Mouse (Mus musculus): Measurements from ENCODE around the gene Cpsf4l. TPM values are rescaled to one million over a fixed set of nuclear protein-coding genes. Genes with fewer than 3 reads are reported as not detected.
"Not testable (repeated sequence)": the region's sequence is repeated elsewhere in the genome, so short reads cannot be mapped to it uniquely, and the experiment has no call there.

Cpsf4l gene
- polyA plus RNA-seq, 1 experiment from 2014 or later: 0.30 TPM

GRCm38 (mm10) chr11:113660213-113660612 is 49.6 kb downstream of the Cpsf4l start:
- not testable (repeated sequence) for H3K4me2 ChIP-seq; H3K4me3 ChIP-seq (ENCODE audit: low read depth, low read length); H3K27ac ChIP-seq (ENCODE audit: low read depth, low read length); ATAC-seq (replicated peaks; ENCODE audit: insufficient number of reproducible peaks, low FRiP score, low TSS enrichment); H3K9me3 ChIP-seq (replicated peaks; ENCODE audit: control insufficient read depth, low read length); H3K27me3 ChIP-seq (ENCODE audit: control insufficient read depth, insufficient read depth, low read length); H3K4me1 ChIP-seq (ENCODE audit: control insufficient read depth, insufficient read depth, low read length); H3K9ac ChIP-seq (ENCODE audit: low read depth, low read length)
- peaks cover 45% of the 10 kb centered on the region for H3K36me3 ChIP-seq (ENCODE audit: control insufficient read depth, insufficient read depth, low read length)
- 95% methylated on average over 3 of the region's 3 CpGs for WGBS (ENCODE audit: insufficient replicate concordance)

- H3K9ac ChIP-seq (ENCODE audit: low read depth, low read length): no peak overlapping the region
- H3K36me3 ChIP-seq (ENCODE audit: control insufficient read depth, insufficient read depth, low read length): peaks cover 53% of the 10 kb centered on the region
- H3K27ac ChIP-seq (ENCODE audit: low read depth, low read length): no peak overlapping the region
- H3K4me1 ChIP-seq (ENCODE audit: control insufficient read depth, insufficient read depth, low read length): no peaks in the 10 kb centered on the region
- H3K9me3 ChIP-seq (replicated peaks; ENCODE audit: control insufficient read depth, low read length): no peaks in the 10 kb centered on the region
- H3K4me2 ChIP-seq: no peak overlapping the region
- H3K27me3 ChIP-seq (ENCODE audit: control insufficient read depth, insufficient read depth, low read length): no peaks in the 10 kb centered on the region
- no peak for ATAC-seq (replicated peaks; ENCODE audit: insufficient number of reproducible peaks, low FRiP score, low TSS enrichment)
- no peak overlapping the region for H3K4me3 ChIP-seq (ENCODE audit: low read depth, low read length)
- WGBS (ENCODE audit: insufficient replicate concordance): 90% methylated on average over 4 of the region's 4 CpGs
These were observed 51.1 kb downstream of the Cpsf4l start for GRCm38 (mm10) chr11:113658763-113659162.

- Histone ChIP-seq H3K9ac (ENCODE audit: low read depth, low read length) (no peak overlapping the region), H3K4me3 (ENCODE audit: low read depth, low read length) (no peak overlapping the region), H3K27me3 (ENCODE audit: control insufficient read depth, insufficient read depth, low read length) (no peaks in the 10 kb centered on the region), H3K36me3 (ENCODE audit: control insufficient read depth, insufficient read depth, low read length) (peaks cover 56% of the 10 kb centered on the region), H3K9me3 (replicated peaks; ENCODE audit: control insufficient read depth, low read length) (no peaks in the 10 kb centered on the region), H3K27ac (ENCODE audit: low read depth, low read length) (no peak overlapping the region), H3K4me2 (no peak overlapping the region), H3K4me1 (ENCODE audit: control insufficient read depth, insufficient read depth, low read length) (no peaks in the 10 kb centered on the region)
- ATAC-seq (replicated peaks; ENCODE audit: insufficient number of reproducible peaks, low FRiP score, low TSS enrichment): no peak
- WGBS (ENCODE audit: insufficient replicate concordance): 84% methylated on average over 8 of the region's 8 CpGs
These were observed 51.5 kb downstream of the Cpsf4l start for GRCm38 (mm10) chr11:113658319-113658718.

- Histone ChIP-seq H3K4me2 (no peak overlapping the region), H3K9me3 (replicated peaks; ENCODE audit: control insufficient read depth, low read length) (no peaks in the 10 kb centered on the region), H3K36me3 (ENCODE audit: control insufficient read depth, insufficient read depth, low read length) (peaks cover 64% of the 10 kb centered on the region), H3K27ac (ENCODE audit: low read depth, low read length) (no peak overlapping the region), H3K9ac (ENCODE audit: low read depth, low read length) (no peak overlapping the region), H3K4me3 (ENCODE audit: low read depth, low read length) (no peak overlapping the region), H3K4me1 (ENCODE audit: control insufficient read depth, insufficient read depth, low read length) (no peaks in the 10 kb centered on the region), H3K27me3 (ENCODE audit: control insufficient read depth, insufficient read depth, low read length) (no peaks in the 10 kb centered on the region)
- WGBS (ENCODE audit: insufficient replicate concordance): 76% methylated on average over 4 of the region's 4 CpGs
- ATAC-seq (replicated peaks; ENCODE audit: insufficient number of reproducible peaks, low FRiP score, low TSS enrichment): no peak
These were observed 52.6 kb downstream of the Cpsf4l start for GRCm38 (mm10) chr11:113657221-113657620.

GRCm38 (mm10) chr11:113656511-113656932 is 53.3 kb downstream of the Cpsf4l start:
- no peak overlapping the region for H3K27ac ChIP-seq (ENCODE audit: low read depth, low read length)
- H3K9me3 ChIP-seq (replicated peaks; ENCODE audit: control insufficient read depth, low read length): no peaks in the 10 kb centered on the region
- peaks cover 62% of the 10 kb centered on the region for H3K36me3 ChIP-seq (ENCODE audit: control insufficient read depth, insufficient read depth, low read length)
- ATAC-seq (replicated peaks; ENCODE audit: insufficient number of reproducible peaks, low FRiP score, low TSS enrichment): no peak
- H3K4me1 ChIP-seq (ENCODE audit: control insufficient read depth, insufficient read depth, low read length): no peaks in the 10 kb centered on the region; the same call in 1 of the 2 replicates
- no peaks in the 10 kb centered on the region for H3K27me3 ChIP-seq (ENCODE audit: control insufficient read depth, insufficient read depth, low read length)
- no peak overlapping the region for H3K4me3 ChIP-seq (ENCODE audit: low read depth, low read length)
- H3K9ac ChIP-seq (ENCODE audit: low read depth, low read length): no peak overlapping the region
- H3K4me2 ChIP-seq: no peak overlapping the region
- 89% methylated on average over 8 of the region's 8 CpGs for WGBS (ENCODE audit: insufficient replicate concordance)

GRCm38 (mm10) chr11:113654561-113655270 is 55.1 kb downstream of the Cpsf4l start:
- H3K4me1 ChIP-seq (ENCODE audit: control insufficient read depth, insufficient read depth, low read length): peaks cover 4% of the 10 kb centered on the region; the same call in 1 of the 2 replicates
- no peak for ATAC-seq (replicated peaks; ENCODE audit: insufficient number of reproducible peaks, low FRiP score, low TSS enrichment)
- no peak overlapping the region for H3K4me3 ChIP-seq (ENCODE audit: low read depth, low read length)
- H3K9me3 ChIP-seq (replicated peaks; ENCODE audit: control insufficient read depth, low read length): no peaks in the 10 kb centered on the region
- H3K4me2 ChIP-seq: no peak overlapping the region
- H3K27me3 ChIP-seq (ENCODE audit: control insufficient read depth, insufficient read depth, low read length): no peaks in the 10 kb centered on the region
- H3K27ac ChIP-seq (ENCODE audit: low read depth, low read length): no peak overlapping the region
- WGBS (ENCODE audit: insufficient replicate concordance): 76% methylated on average over 18 of the region's 18 CpGs
- H3K36me3 ChIP-seq (ENCODE audit: control insufficient read depth, insufficient read depth, low read length): peaks cover 48% of the 10 kb centered on the region
- no peak overlapping the region for H3K9ac ChIP-seq (ENCODE audit: low read depth, low read length)

- Histone ChIP-seq H3K9me3 (replicated peaks; ENCODE audit: control insufficient read depth, low read length) (no peaks in the 10 kb centered on the region), H3K27me3 (ENCODE audit: control insufficient read depth, insufficient read depth, low read length) (no peaks in the 10 kb centered on the region), H3K4me1 (ENCODE audit: control insufficient read depth, insufficient read depth, low read length) (peaks cover 4% of the 10 kb centered on the region), H3K4me2 (no peak overlapping the region), H3K4me3 (ENCODE audit: low read depth, low read length) (no peak overlapping the region), H3K27ac (ENCODE audit: low read depth, low read length) (no peak overlapping the region), H3K9ac (ENCODE audit: low read depth, low read length) (no peak overlapping the region), H3K36me3 (ENCODE audit: control insufficient read depth, insufficient read depth, low read length) (peaks cover 48% of the 10 kb centered on the region)
- no peak for ATAC-seq (replicated peaks; ENCODE audit: insufficient number of reproducible peaks, low FRiP score, low TSS enrichment)
- WGBS (ENCODE audit: insufficient replicate concordance): 94% methylated on average over 15 of the region's 15 CpGs
These were observed 55.7 kb downstream of the Cpsf4l start for GRCm38 (mm10) chr11:113654105-113654504.

- no peak overlapping the region for H3K9ac ChIP-seq (ENCODE audit: low read depth, low read length)
- 90% methylated on average over 6 of the region's 6 CpGs for WGBS (ENCODE audit: insufficient replicate concordance)
- no peaks in the 10 kb centered on the region for H3K27me3 ChIP-seq (ENCODE audit: control insufficient read depth, insufficient read depth, low read length)
- no peak for ATAC-seq (replicated peaks; ENCODE audit: insufficient number of reproducible peaks, low FRiP score, low TSS enrichment)
- no peak overlapping the region for H3K4me3 ChIP-seq (ENCODE audit: low read depth, low read length)
- H3K27ac ChIP-seq (ENCODE audit: low read depth, low read length): no peak overlapping the region
- no peak overlapping the region for H3K4me2 ChIP-seq
- peaks cover 13% of the 10 kb centered on the region for H3K4me1 ChIP-seq (ENCODE audit: control insufficient read depth, insufficient read depth, low read length)
- H3K36me3 ChIP-seq (ENCODE audit: control insufficient read depth, insufficient read depth, low read length): peaks cover 38% of the 10 kb centered on the region
- H3K9me3 ChIP-seq (replicated peaks; ENCODE audit: control insufficient read depth, low read length): no peaks in the 10 kb centered on the region
These were observed 57.3 kb downstream of the Cpsf4l start for GRCm38 (mm10) chr11:113652516-113652915.

GRCm38 (mm10) chr11:113651907-113652273 is 57.9 kb downstream of the Cpsf4l start:
- Histone ChIP-seq H3K9me3 (replicated peaks; ENCODE audit: control insufficient read depth, low read length) (no peaks in the 10 kb centered on the region), H3K36me3 (ENCODE audit: control insufficient read depth, insufficient read depth, low read length) (peaks cover 33% of the 10 kb centered on the region), H3K4me1 (ENCODE audit: control insufficient read depth, insufficient read depth, low read length) (peaks cover 13% of the 10 kb centered on the region), H3K9ac (ENCODE audit: low read depth, low read length) (no peak overlapping the region), H3K4me3 (ENCODE audit: low read depth, low read length) (no peak overlapping the region), H3K4me2 (no peak overlapping the region), H3K27ac (ENCODE audit: low read depth, low read length) (no peak overlapping the region), H3K27me3 (ENCODE audit: control insufficient read depth, insufficient read depth, low read length) (no peaks in the 10 kb centered on the region)
- WGBS (ENCODE audit: insufficient replicate concordance): 49% methylated on average over 8 of the region's 8 CpGs
- no peak for ATAC-seq (replicated peaks; ENCODE audit: insufficient number of reproducible peaks, low FRiP score, low TSS enrichment)

Data from heart, embryonic 11.5 days (tissue).